Mouse (Mus musculus): ENCODE results near the gene Pitpnc1. TPM values are rescaled to one million over a fixed set of nuclear protein-coding genes. Genes with fewer than 3 reads are reported as not detected.
A peak's percentile ranks its signal among the peaks of the same experiment; 100 is the strongest.

Pitpnc1 gene
- total RNA-seq, 4 experiments from 2014 or later, result 69.0 to 82.6 (median 74.0) TPM

DNA sequence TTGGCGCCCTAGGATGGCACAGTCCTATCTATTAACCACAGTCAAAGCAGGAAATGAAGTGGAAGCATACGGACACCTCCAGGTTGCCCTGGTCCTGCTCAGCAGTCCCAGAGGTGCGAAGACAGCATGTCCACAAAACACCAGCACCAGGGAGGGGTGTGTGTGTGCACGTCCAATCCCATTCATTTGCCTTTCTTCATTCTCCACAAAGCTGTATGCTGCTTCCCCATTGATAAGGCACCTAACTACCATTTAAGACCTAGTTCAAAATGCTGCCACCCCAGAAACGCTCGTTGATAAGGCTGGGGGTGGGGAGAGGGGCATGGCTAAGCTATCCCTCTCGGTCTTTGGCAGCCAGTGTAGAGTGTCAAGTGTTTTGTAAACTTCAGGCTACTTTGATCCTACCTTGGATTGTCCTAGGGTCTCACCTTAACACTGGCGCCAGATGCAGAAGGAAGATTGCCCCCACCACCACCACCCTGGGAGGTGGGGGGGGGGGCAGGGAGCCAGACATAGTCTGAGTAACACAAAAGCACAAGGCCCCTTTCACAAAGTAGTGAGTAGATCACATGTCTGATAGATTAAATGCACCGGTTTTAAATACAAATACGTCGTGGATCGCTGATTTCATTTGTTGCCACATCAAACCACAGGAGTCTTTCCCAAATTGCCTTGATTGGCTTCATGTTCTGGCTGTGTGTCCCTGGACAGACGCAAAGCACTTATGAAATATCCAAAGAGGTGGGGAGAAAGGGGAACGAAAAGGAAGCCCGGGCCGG is 2.1 kb downstream of the Pitpnc1 start:
- no peak for DNase-seq (ENCODE audit: low spot score)

GRCm38 (mm10) chr11:107466611-107467391 is 3.7 kb downstream of the Pitpnc1 start:
- DNase-seq (ENCODE audit: low spot score), result no peak

DNA sequence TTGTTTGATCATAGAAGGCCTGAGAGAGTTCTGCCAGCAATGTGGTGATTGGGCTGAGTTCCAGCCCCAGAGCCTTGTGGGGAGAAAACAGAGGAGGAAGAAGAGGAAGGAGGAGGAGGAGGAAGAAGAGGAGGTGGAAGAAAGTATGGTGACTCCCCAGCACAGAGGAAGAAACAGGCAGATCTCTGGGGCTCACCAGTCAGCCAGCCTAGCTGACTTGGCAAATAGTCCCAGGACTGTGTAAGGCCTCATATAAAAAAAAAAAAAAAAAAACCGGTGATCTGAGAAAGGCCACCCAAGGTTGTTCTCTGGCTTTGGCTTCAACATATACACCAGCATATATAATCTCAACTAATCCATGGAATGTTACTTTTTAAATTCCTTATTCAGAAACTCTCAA is 4.5 kb downstream of the Pitpnc1 start:
- DNase-seq (ENCODE audit: low spot score), result no peak

GRCm38 (mm10) chr11:107465041-107465440 is 5.5 kb downstream of the Pitpnc1 start:
- no peak for DNase-seq (ENCODE audit: low spot score)

DNA sequence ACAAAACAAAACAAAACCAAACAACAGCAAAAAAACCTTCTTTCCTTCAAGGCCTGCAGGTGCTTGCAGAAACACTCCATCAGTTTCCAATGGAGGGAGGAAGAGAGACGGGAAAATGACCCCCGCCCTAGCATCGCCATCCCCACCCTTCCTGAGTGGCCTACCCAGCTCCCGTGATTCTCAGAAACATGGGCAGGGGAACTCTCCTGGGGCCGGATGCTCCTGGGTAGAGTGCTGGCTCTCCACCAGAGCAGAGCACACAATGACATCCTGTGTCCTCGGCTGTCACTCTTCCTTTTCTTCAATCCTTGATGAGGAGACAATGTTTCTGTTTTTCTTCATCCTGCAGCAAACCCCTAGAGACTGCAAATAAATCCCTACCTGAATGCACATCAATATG is 6.4 kb downstream of the Pitpnc1 start:
- DNase-seq (ENCODE audit: low spot score), result no peak

- no peak for DNase-seq (ENCODE audit: low spot score)
These were observed 7.2 kb downstream of the Pitpnc1 start for GRCm38 (mm10) chr11:107463251-107463681.

DNA sequence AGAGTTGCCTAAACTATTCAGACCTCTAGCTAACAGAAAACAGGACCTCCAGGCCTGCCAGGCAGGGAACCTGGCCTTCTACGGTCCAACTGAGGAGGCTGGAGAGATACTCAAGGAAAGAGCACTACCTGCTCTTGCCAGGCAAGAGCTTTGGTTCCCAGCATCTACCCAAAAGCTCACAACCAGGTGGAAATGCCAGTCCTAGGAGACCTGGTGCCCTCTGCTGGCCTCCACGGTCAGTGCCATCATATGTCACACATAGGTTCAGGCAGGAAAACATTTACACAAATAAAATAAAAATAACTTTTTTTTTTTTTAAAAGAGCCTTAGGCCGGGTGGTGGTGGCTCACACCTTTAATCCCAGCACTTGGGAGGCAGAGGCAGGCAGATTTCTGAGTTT is 8.0 kb downstream of the Pitpnc1 start:
- no peak for DNase-seq (ENCODE audit: low spot score)

- no peak for DNase-seq (ENCODE audit: low spot score)
These were observed 10.7 kb downstream of the Pitpnc1 start for GRCm38 (mm10) chr11:107459828-107460227.

- DNase-seq (ENCODE audit: low spot score), result no peak
These were observed 11.5 kb downstream of the Pitpnc1 start for GRCm38 (mm10) chr11:107458986-107459385.

- DNase-seq (ENCODE audit: low spot score), result no peak
These were observed 12.2 kb downstream of the Pitpnc1 start for GRCm38 (mm10) chr11:107458286-107458685.

GRCm38 (mm10) chr11:107457282-107457681 is 13.2 kb downstream of the Pitpnc1 start:
- no peak for DNase-seq (ENCODE audit: low spot score)

GRCm38 (mm10) chr11:107454546-107455462 is 15.7 kb downstream of the Pitpnc1 start:
- DNase-seq (ENCODE audit: low spot score), result no peak

DNA sequence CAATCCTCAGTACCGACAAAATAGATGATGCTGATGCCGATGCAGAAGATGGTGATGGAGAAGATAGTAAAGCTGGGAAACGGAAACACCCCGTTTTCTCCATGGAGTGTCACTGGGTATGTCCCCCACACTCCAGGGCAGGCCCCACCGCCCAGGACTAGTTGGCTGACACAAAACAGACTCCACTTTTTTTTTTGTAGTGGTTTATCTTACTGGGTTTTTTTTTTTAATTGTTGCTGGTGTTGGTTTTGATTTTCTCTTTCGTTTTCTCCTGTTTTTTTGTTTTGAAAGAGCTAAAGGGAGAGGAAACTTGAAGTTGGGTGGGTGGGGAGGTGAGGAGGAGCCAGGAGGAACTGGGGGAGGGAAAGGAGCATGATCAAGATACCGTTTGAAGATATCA is 18.4 kb downstream of the Pitpnc1 start:
- no peak for DNase-seq (ENCODE audit: low spot score)

DNA sequence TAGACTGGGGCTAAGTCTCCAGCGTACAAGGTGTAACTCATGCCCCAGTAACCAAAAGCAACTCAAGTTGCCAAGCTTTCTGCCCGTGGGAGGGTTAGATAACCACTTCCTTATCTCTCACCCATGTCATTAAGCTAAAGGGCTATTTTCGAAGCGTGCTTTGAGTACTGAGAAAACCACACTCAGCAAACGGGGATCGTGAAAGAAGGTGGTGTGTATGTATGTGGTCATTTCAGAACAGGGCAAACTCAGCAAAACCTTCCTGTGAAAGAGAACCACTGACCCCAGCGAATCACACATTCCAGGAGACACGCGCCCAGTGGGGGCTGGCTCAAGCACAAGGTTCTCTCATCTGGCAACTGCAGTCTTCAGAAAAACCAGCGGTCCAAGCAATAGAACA is 19.4 kb downstream of the Pitpnc1 start:
- DNase-seq (ENCODE audit: low spot score), result peak; percentile 48

DNA sequence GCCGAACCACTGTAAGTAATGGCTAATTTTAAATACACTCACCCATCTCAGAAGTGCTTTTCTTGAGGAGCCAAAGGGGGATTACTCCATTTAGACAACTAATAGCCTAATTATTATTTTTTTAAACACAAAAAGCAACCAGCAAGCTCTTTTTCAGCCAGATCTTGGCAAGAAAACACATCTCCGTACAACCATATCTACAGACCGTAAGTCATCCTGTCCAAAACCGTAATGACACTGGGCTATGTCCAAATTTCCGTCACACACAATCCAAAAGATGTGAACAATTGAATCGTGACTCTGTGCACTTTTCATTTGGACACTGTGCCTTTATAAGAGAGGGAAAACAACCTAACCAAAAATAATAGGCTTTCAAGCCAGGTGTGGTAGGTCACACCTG is 20.4 kb downstream of the Pitpnc1 start:
- DNase-seq (ENCODE audit: low spot score), result peak; percentile 73

- DNase-seq (ENCODE audit: low spot score), result peak; percentile 43
These were observed 21.2 kb downstream of the Pitpnc1 start for GRCm38 (mm10) chr11:107449169-107449910.

DNA sequence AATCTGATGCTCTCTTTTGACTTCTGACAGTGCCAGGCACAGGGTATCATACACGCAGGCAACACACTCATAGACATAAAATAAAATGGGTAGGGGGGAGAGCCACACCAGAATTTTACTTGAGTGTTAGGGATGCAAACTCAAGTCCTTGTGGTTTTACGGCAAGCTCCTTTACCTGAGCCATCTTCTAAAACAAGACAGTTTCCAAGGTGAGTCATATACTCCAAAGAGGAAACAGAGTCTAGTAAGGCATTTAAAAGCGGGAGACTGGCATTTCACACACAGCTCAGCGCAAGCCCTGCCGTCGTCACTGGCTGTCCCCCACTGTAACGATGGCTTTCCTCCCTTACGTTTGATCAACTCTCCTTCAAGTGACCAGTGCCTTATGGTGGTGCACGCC is 22.6 kb downstream of the Pitpnc1 start:
- no peak for DNase-seq (ENCODE audit: low spot score)

DNA sequence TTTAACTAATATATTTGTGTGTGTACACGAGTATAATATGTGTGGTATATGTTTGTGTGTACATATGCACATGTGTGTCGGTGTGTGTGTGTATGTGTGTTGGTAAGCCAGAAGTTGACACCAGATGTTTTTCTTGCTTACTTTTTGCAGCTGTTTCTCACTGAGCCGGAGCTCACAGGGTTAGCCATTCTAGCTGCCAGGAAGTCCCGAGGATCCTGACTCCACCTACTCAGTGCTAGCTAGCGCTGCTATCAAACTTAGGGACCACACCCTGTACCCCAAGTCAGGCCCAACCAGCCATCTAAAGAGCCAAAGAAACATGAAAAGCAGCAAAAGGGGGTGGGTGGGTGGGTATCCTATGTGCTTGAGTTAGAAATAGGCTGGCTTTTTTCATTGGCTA is 23.1 kb downstream of the Pitpnc1 start:
- DNase-seq (ENCODE audit: low spot score), result no peak

GRCm38 (mm10) chr11:107446650-107447049 is 23.8 kb downstream of the Pitpnc1 start:
- DNase-seq (ENCODE audit: low spot score), result no peak

- DNase-seq (ENCODE audit: low spot score), result no peak
These were observed 24.8 kb downstream of the Pitpnc1 start for GRCm38 (mm10) chr11:107445683-107446082.
